Mouse (Mus musculus) myocyte (in vitro differentiated cells): ENCODE measurements around the gene Gm37240.

Experiments used
- CEBPB ChIP-seq: IDR thresholded peaks from 2 replicates; pipeline ENCODE4 v1.6.1; 2011; ENCODE audit warnings: mild to moderate bottlenecking, moderate library complexity; ENCODE audit not compliant: poor library complexity, insufficient read depth, severe bottlenecking
- E2F4 ChIP-seq: IDR thresholded peaks from one replicate; pipeline ENCODE4 v1.6.1; 2011; ENCODE audit warnings: mild to moderate bottlenecking, control low read depth, moderate library complexity; ENCODE audit not compliant: insufficient read depth
- MAX ChIP-seq: IDR thresholded peaks from one replicate; pipeline ENCODE4 v1.6.1; 2011; ENCODE audit warnings: low read depth, mild to moderate bottlenecking, control low read depth
- MYOD1 ChIP-seq, 3 experiments: IDR thresholded peaks; one replicate each; pipeline ENCODE4 v1.6.1; 2011; ENCODE audit warnings: control low read depth in 2 of 3, low read depth in 2 of 3, mild to moderate bottlenecking in 2 of 3, moderate library complexity in 1 of 3; ENCODE audit not compliant: insufficient read length in 2 of 3, control insufficient read depth in 1 of 3
- MYOG ChIP-seq, 3 experiments: IDR thresholded peaks; one replicate each; pipeline ENCODE4 v1.6.1; 2011; ENCODE audit warnings: control low read depth in 2 of 3, low read depth in 2 of 3, mild to moderate bottlenecking in 2 of 3; ENCODE audit not compliant: insufficient read length in 2 of 3, control insufficient read depth in 1 of 3, insufficient read depth in 1 of 3
- POLR2A ChIP-seq: IDR thresholded peaks from one replicate; pipeline ENCODE4 v1.6.1; 2011; ENCODE audit warnings: low read depth, mild to moderate bottlenecking, control low read depth, moderate library complexity; ENCODE audit not compliant: insufficient read length
- POLR2AphosphoS2 ChIP-seq: IDR thresholded peaks from one replicate; pipeline ENCODE4 v1.6.1; 2011; ENCODE audit warnings: low read depth, control low read depth; ENCODE audit not compliant: insufficient read length
- REST ChIP-seq: IDR thresholded peaks from one replicate; pipeline ENCODE4 v1.6.1; 2011; ENCODE audit warnings: mild to moderate bottlenecking, control low read depth, moderate library complexity; ENCODE audit not compliant: insufficient read depth, insufficient read length
- TCF12 ChIP-seq: IDR thresholded peaks from one replicate; pipeline ENCODE4 v1.6.1; 2011; ENCODE audit warnings: mild to moderate bottlenecking, control low read depth; ENCODE audit not compliant: poor library complexity, insufficient read depth, severe bottlenecking
- TCF3 ChIP-seq: IDR thresholded peaks from one replicate; pipeline ENCODE4 v1.6.1; 2011; ENCODE audit warnings: low read depth, control low read depth; ENCODE audit not compliant: insufficient read length
- USF1 ChIP-seq: IDR thresholded peaks from one replicate; pipeline ENCODE4 v1.6.1; 2011; ENCODE audit warnings: low read depth, mild to moderate bottlenecking, control low read depth, moderate library complexity

DNA sequence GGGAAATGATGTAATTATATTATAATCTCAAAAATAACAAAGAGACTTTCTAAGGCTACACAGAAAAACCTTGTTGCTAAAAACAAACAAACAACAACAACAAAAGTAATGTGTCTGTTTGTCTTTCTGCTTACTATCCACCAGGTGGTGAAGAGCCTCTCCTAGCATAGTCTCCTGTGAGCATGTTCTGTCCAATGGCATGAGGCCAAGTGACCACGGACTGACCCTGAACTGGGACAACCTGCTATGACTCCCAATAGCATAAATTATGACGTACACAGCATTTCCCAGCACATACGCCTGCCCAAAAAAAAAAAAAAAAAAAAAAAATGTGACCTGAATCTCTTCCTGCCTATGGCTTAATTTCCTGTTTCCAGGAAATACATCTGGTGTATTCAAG lies 35.0 kb upstream of the Gm37240 start:
- TF ChIP-seq POLR2A (no peak), E2F4 (no peak), MAX (no peak), USF1 (no peak), POLR2AphosphoS2 (no peak), MYOD1 (IDR thresholded peaks at IDR 0.05; ENCODE audit: control insufficient read depth in 1 of 3, insufficient read length in 2 of 3, low read depth in 2 of 3) (no peak), REST (no peak), TCF12 (no peak), CEBPB (no peak), TCF3 (no peak), MYOG (IDR thresholded peaks at IDR 0.05; ENCODE audit: control insufficient read depth in 1 of 3, insufficient read depth in 1 of 3, insufficient read length in 2 of 3, low read depth in 2 of 3) (no peak)
